Mouse (Mus musculus) midbrain, postnatal 0 days (tissue): Measurements from ENCODE around the gene Irf3. TPM values are rescaled to one million over a fixed set of nuclear protein-coding genes. Genes with fewer than 3 reads are reported as not detected.
A peak's percentile ranks its signal among the peaks of the same experiment; 100 is the strongest.

Experiments used
- ATAC-seq: fragments of 200-750 bp; cut with Nextera tagmentation; 2 replicates; pipeline ENCODE4 v1.8.0; 2017; ENCODE audit warnings: moderate number of reproducible peaks, mild to moderate bottlenecking, moderate TSS enrichment, moderate library complexity; ENCODE audit not compliant: low FRiP score
- DNase-seq: peaks from one replicate; pipeline ENCODE4 v3.0.0-alpha.2; 2015; ENCODE audit warnings: low spot score
- H3K27ac ChIP-seq: fragments of 300-500 bp; sonication (generic); 2 replicates; pipeline ENCODE4 v1.5.1; 2014; ENCODE audit warnings: low read depth, mild to moderate bottlenecking, low read length, mixed read lengths
- H3K27me3 ChIP-seq: fragments of 300-500 bp; sonication (generic); 2 replicates; pipeline ENCODE4 v1.6.1; 2014; ENCODE audit warnings: low read length, control low read depth, mixed read lengths; ENCODE audit not compliant: insufficient read depth
- H3K36me3 ChIP-seq: fragments of 300-500 bp; sonication (generic); 2 replicates; pipeline ENCODE4 v1.6.1; 2014; ENCODE audit warnings: low read length, control low read depth, mixed read lengths; ENCODE audit not compliant: insufficient read depth
- H3K4me1 ChIP-seq: fragments of 300-500 bp; sonication (generic); 2 replicates; pipeline ENCODE4 v1.6.1; 2014; ENCODE audit warnings: mild to moderate bottlenecking, control low read depth, antibody characterized with exemption, low read length, mixed read lengths; ENCODE audit not compliant: insufficient read depth
- H3K4me2 ChIP-seq: fragments of 300-500 bp; sonication (generic); 2 replicates; pipeline ENCODE4 v1.6.1; 2014; ENCODE audit warnings: low read depth, mild to moderate bottlenecking, low read length, mixed read lengths; ENCODE audit not compliant: poor library complexity, severe bottlenecking
- H3K4me3 ChIP-seq: fragments of 300-500 bp; sonication (generic); 2 replicates; pipeline ENCODE4 v1.5.1; 2014; ENCODE audit warnings: low read depth, mild to moderate bottlenecking, low read length, moderate library complexity
- H3K9ac ChIP-seq: fragments of 300-500 bp; sonication (generic); replicated peaks from 2 replicates; pipeline ENCODE4 v1.6.1; 2014; ENCODE audit warnings: mild to moderate bottlenecking, low read length, moderate library complexity, mixed read lengths; ENCODE audit not compliant: poor library complexity, severe bottlenecking
- H3K9me3 ChIP-seq: fragments of 300-500 bp; sonication (generic); 2 replicates; pipeline ENCODE4 v1.6.1; 2016; ENCODE audit warnings: low read length, control low read depth
- CTCF ChIP-seq: IDR thresholded peaks from 2 replicates; pipeline ENCODE4 v1.5.1; 2016; ENCODE audit warnings: antibody characterized with exemption, mild to moderate bottlenecking
- WGBS: fragments of 180-500 bp; shearing (Covaris S2); extraction: QIAGEN DNeasy Blood & Tissue Kit; methylation state at CpG from one replicate; pipeline ENCODE4 v1.1.7; 2014; 5-methylcytosine and 5-hydroxymethylcytosine counted together
- polyA plus RNA-seq: library from polyadenylated mRNA; unstranded; fragments of >200 nt; fragmentation: Nextera tagmentation; extraction: Ambion mirVana; gene quantifications from 2 replicates; pipeline ENCODE4 v1.2.1, GENCODE M21; 2015
- total RNA-seq: library from RNA; depleted of rRNA; stranded (reverse); fragments of >200 nt; gene quantifications from 2 replicates; pipeline ENCODE4 v1.2.3, GENCODE M21; 2014

The Irf3 gene
- total and polyA plus RNA-seq, 2 experiments from 2014 or later = 25.6 to 37.2 TPM

- H3K27ac ChIP-seq = peak overlapping the region; percentile 55; the same call in 1 of the 2 replicates
- 73% methylated on average over 8 of the region's 8 CpGs for WGBS
- no peak overlapping the region for H3K4me3 ChIP-seq
- H3K27me3 ChIP-seq = no peaks in the 10 kb centered on the region
- peaks cover 37% of the 10 kb centered on the region for H3K36me3 ChIP-seq
- peaks cover 3% of the 10 kb centered on the region; the same call in 1 of the 2 replicates for H3K4me1 ChIP-seq
- no peak for TF ChIP-seq CTCF
- no peak for ATAC-seq
- H3K4me2 ChIP-seq = no peak overlapping the region
- no peak overlapping the region for H3K9ac ChIP-seq
- no peaks in the 10 kb centered on the region for H3K9me3 ChIP-seq
- no peak for DNase-seq
These were observed 28.3 kb downstream of the Irf3 start for GRCm38 (mm10) chr7:45025601-45026220.

- ATAC-seq = 0 out of 2 replicates have a peak, but pooled peaks have one; percentile 18
These were observed 28.8 kb downstream of the Irf3 start for GRCm38 (mm10) chr7:45026256-45026655.

GRCm38 (mm10) chr7:45027761-45028160 is 30.3 kb downstream of the Irf3 start:
- DNase-seq = no peak
- Histone ChIP-seq H3K9me3 (no peaks in the 10 kb centered on the region), H3K4me1 (peaks cover 3% of the 10 kb centered on the region; the same call in 1 of the 2 replicates), H3K4me3 (no peak overlapping the region), H3K27ac (no peak overlapping the region), H3K4me2 (no peak overlapping the region), H3K36me3 (peaks cover 52% of the 10 kb centered on the region), H3K27me3 (no peaks in the 10 kb centered on the region), H3K9ac (no peak overlapping the region)
- ATAC-seq = no peak
- no peak for TF ChIP-seq CTCF
- 91% methylated on average over 9 of the region's 9 CpGs for WGBS

More at GRCm38 (mm10) chr7:45026256-45026655, 28.8 kb downstream of the Irf3 start:
- Histone ChIP-seq H3K9me3 (no peaks in the 10 kb centered on the region), H3K27me3 (no peaks in the 10 kb centered on the region), H3K9ac (0 out of 2 replicates have a peak overlapping the region, but pooled peaks have one; percentile 5), H3K36me3 (peaks cover 42% of the 10 kb centered on the region), H3K4me2 (no peak overlapping the region), H3K27ac (peak overlapping the region; percentile 55), H3K4me3 (no peak overlapping the region), H3K4me1 (peaks cover 3% of the 10 kb centered on the region; the same call in 1 of the 2 replicates)
- TF ChIP-seq CTCF = no peak
- peak; percentile 57 for DNase-seq
- 18% methylated on average over 2 of the region's 2 CpGs for WGBS

GRCm38 (mm10) chr7:45028351-45028750 is 30.9 kb downstream of the Irf3 start:
- H3K4me3 ChIP-seq = no peak overlapping the region
- DNase-seq (no peak), ATAC-seq (no peak)
- no peaks in the 10 kb centered on the region for H3K27me3 ChIP-seq
- no peak overlapping the region for H3K27ac ChIP-seq
- WGBS = 90% methylated on average over 11 of the region's 11 CpGs
- peaks cover 3% of the 10 kb centered on the region; the same call in 1 of the 2 replicates for H3K4me1 ChIP-seq
- no peak overlapping the region for H3K9ac ChIP-seq
- no peak overlapping the region for H3K4me2 ChIP-seq
- H3K36me3 ChIP-seq = peaks cover 57% of the 10 kb centered on the region
- H3K9me3 ChIP-seq = no peaks in the 10 kb centered on the region
- no peak for TF ChIP-seq CTCF

- no peak overlapping the region for H3K9ac ChIP-seq
- H3K4me1 ChIP-seq = peaks cover 3% of the 10 kb centered on the region; the same call in 1 of the 2 replicates
- no peak for TF ChIP-seq CTCF
- no peak overlapping the region for H3K27ac ChIP-seq
- no peaks in the 10 kb centered on the region for H3K9me3 ChIP-seq
- 90% methylated on average over 6 of the region's 6 CpGs for WGBS
- H3K4me3 ChIP-seq = no peak overlapping the region
- H3K27me3 ChIP-seq = no peaks in the 10 kb centered on the region
- ATAC-seq = no peak
- DNase-seq = no peak
- H3K4me2 ChIP-seq = no peak overlapping the region
- H3K36me3 ChIP-seq = peaks cover 74% of the 10 kb centered on the region
These were observed 32.5 kb downstream of the Irf3 start for GRCm38 (mm10) chr7:45029995-45030394.

GRCm38 (mm10) chr7:45030857-45031256 is 33.4 kb downstream of the Irf3 start:
- H3K4me1 ChIP-seq = peaks cover 3% of the 10 kb centered on the region; the same call in 1 of the 2 replicates
- no peak overlapping the region for H3K27ac ChIP-seq
- ATAC-seq = no peak
- no peak for DNase-seq
- whole genome bisulfite sequencing = 96% methylated on average over 8 of the region's 8 CpGs
- no peak overlapping the region for H3K4me2 ChIP-seq
- H3K27me3 ChIP-seq = no peaks in the 10 kb centered on the region
- H3K36me3 ChIP-seq = peaks cover 82% of the 10 kb centered on the region
- H3K4me3 ChIP-seq = no peak overlapping the region
- H3K9me3 ChIP-seq = no peaks in the 10 kb centered on the region
- no peak overlapping the region for H3K9ac ChIP-seq
- TF ChIP-seq CTCF = no peak
